Mouse (Mus musculus) brain, adult 2 months (tissue): Measurements from ENCODE around the gene Prss29.

Experiments used
- DNase-seq: peaks from one replicate; pipeline ENCODE4 v3.0.0; 2011; ENCODE audit warnings: low read depth, low spot score

Prss29 gene

DNA sequence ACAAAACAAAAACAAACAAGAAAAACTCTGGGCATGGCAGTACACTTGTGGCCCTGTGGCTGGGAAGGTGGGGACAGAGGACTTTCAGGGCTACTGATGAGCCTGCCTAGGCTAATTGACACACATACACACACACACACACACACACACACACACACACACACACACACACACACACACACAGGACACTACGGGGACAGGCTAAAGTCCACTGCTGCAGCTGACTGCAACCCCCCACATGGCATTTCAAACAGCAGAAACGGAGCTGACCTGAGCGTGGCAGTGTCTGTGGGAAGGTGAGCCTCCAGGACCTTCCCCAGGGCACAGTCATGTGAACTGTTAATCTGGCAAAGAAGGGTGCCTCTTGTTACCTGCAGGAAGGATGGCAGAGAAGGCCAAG is 23.0 kb downstream of the Prss29 start:
- DNase-seq: no peak

DNA sequence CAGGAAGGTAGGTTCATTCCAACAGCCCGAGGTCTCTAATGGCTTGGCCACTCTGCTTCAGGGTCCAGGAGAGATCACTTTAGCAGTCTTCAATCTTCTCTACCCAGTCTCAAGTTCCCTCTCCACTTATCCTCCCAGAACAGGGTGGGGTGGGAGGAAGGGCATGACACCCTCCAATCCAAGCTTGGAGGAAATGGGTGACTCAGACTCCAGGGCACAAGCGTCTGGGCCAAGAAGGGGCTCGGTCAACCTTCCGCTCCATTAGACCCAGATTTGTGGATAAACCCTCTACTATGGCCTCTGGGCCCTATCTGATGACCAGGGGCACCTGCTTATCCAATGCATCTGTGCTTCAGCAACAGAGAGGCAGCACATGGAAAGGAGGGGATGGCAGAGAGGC is 27.0 kb downstream of the Prss29 start, which contains the start of gene Tpsab1:
Tpsab1 (minus strand) TSS at position 101 of the 400 bp plus-strand sequence.
- no peak for DNase-seq

DNA sequence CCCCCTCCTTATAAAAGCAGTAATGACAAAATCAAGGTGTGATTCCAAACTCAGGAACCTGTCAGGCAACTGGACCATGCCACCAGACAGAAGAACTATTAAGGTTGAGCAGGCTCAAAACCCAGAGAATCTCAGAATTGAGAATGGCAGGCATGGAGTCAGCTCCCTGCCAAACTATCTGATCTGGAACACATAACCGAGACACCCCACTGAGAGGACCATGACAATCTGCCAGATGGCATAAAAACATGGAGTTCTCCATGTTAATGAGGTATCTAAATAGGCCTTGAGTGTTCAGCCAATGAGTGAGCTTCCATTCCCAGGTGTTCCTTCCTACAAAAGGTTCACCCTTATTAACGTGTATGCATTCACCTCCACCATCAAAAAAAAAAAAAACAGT is 42.8 kb downstream of the Prss29 start:
- DNase-seq: peak; percentile 9

GRCm38 (mm10) chr17:25363726-25364125 is 45.3 kb downstream of the Prss29 start:
- DNase-seq: peak; percentile 58

- DNase-seq: no peak
These were observed 47.6 kb downstream of the Prss29 start, which contains the start of gene Tpsb2 for GRCm38 (mm10) chr17:25366005-25366404. Tpsb2 (plus strand) TSS chr17:25366305.

DNA sequence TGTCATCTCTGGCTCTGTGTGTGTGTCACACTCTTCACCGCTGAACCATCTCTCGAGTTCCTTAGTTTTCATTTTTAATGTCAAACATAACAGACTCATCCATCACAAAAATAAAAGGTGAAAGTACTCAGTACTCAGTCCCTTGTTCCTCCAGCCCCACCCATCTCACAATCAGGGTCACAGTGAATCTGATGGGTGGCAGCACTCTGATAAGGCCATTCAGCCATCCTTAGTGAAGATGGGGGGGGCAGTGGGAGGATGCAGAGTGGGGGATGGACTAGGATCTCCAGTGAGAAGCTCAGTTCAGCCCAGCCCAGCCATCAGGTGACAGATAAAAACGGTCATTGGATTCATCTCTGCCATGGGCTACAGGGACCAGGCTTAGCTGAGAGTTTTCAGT is 50.5 kb downstream of the Prss29 start, which contains the start of gene Tpsg1:
Tpsg1 (plus strand) TSS at position 301 of the 400 bp plus-strand sequence.
- DNase-seq: no peak
